Mouse (Mus musculus) lung, postnatal 4 days (tissue): Measurements from ENCODE around the gene Gm12216.
"Not testable (repeated sequence)": the region's sequence is repeated elsewhere in the genome, so short reads cannot be mapped to it uniquely, and the experiment has no call there.

Experiments used
- DNase-seq, 2 experiments: peaks; one replicate each; pipeline ENCODE4 v3.0.0; 2021

The Gm12216 gene

GRCm38 (mm10) chr11:53871786-53872507, 12.9 kb upstream of the Gm12216 start:
- no peak for DNase-seq

- DNase-seq: no peak
Measured at GRCm38 (mm10) chr11:53869172-53869571, 10.1 kb upstream of the Gm12216 start.

GRCm38 (mm10) chr11:53868323-53868722, 9.3 kb upstream of the Gm12216 start:
- DNase-seq: peak in 1 of 2 experiments; percentile 36

GRCm38 (mm10) chr11:53864724-53865310, 5.8 kb upstream of the Gm12216 start:
- not testable (repeated sequence) for DNase-seq

GRCm38 (mm10) chr11:53860944-53861343, 1.9 kb upstream of the Gm12216 start:
- not testable (repeated sequence) for DNase-seq

GRCm38 (mm10) chr11:53858058-53858760, 847 bp downstream of the Gm12216 start:
- no peak for DNase-seq

- DNase-seq: peak in 1 of 2 experiments; percentile 41
Measured at GRCm38 (mm10) chr11:53853665-53854064, 5.4 kb downstream of the Gm12216 start.

- DNase-seq: peak; percentile 67 to 75
Measured at GRCm38 (mm10) chr11:53851795-53852194, 7.3 kb downstream of the Gm12216 start.

- peak; percentile 88 to 90 for DNase-seq
Measured at GRCm38 (mm10) chr11:53849588-53850320, 9.3 kb downstream of the Gm12216 start.

- no peak for DNase-seq
Measured at GRCm38 (mm10) chr11:53845680-53846079, 13.4 kb downstream of the Gm12216 start.

- no peak for DNase-seq
Measured at GRCm38 (mm10) chr11:53843106-53843505, 15.9 kb downstream of the Gm12216 start.

GRCm38 (mm10) chr11:53842161-53842581, 16.9 kb downstream of the Gm12216 start:
- DNase-seq: no peak

GRCm38 (mm10) chr11:53841514-53841913, 17.5 kb downstream of the Gm12216 start:
- DNase-seq: no peak

- DNase-seq: no peak
Measured at GRCm38 (mm10) chr11:53839663-53840642, 19.1 kb downstream of the Gm12216 start.

GRCm38 (mm10) chr11:53839147-53839546, 19.9 kb downstream of the Gm12216 start:
- DNase-seq: no peak

GRCm38 (mm10) chr11:53837731-53838130, 21.3 kb downstream of the Gm12216 start:
- DNase-seq: no peak

GRCm38 (mm10) chr11:53835379-53836010, 23.6 kb downstream of the Gm12216 start:
- no peak for DNase-seq

- no peak for DNase-seq
Measured at GRCm38 (mm10) chr11:53825409-53825808, 33.6 kb downstream of the Gm12216 start.

GRCm38 (mm10) chr11:53821945-53822338, 37.1 kb downstream of the Gm12216 start:
- no peak for DNase-seq

- DNase-seq: no peak
Measured at GRCm38 (mm10) chr11:53821230-53821944, 37.7 kb downstream of the Gm12216 start.
